Mouse (Mus musculus) urinary bladder, postnatal 10 days (tissue): ENCODE measurements around the gene E4f1.

Experiments
- DNase-seq: peaks from one replicate; pipeline ENCODE4 v3.0.0; 2022; ENCODE audit warnings: low spot score

E4f1 gene

DNA sequence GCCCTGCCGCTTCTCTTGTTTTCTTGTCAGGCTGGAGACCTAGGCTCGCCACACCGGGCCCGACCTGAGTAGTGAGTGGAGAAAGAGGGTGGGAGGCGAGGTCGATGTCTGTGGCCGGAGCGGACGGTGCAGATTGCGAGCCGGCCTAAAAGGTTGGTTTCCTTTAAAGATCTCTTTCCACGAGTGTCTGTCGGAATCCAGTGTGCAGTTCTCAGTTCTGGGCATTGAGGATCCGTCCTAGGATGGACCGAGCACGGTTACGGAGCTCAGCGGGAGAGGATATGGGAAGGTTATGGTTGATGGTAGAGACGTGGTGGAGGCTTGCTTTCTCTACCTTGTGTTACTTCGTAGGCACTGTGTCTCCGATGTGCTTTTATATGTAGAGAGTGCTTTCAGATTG, 55.1 kb downstream of the E4f1 start:
- DNase-seq: no peak

DNA sequence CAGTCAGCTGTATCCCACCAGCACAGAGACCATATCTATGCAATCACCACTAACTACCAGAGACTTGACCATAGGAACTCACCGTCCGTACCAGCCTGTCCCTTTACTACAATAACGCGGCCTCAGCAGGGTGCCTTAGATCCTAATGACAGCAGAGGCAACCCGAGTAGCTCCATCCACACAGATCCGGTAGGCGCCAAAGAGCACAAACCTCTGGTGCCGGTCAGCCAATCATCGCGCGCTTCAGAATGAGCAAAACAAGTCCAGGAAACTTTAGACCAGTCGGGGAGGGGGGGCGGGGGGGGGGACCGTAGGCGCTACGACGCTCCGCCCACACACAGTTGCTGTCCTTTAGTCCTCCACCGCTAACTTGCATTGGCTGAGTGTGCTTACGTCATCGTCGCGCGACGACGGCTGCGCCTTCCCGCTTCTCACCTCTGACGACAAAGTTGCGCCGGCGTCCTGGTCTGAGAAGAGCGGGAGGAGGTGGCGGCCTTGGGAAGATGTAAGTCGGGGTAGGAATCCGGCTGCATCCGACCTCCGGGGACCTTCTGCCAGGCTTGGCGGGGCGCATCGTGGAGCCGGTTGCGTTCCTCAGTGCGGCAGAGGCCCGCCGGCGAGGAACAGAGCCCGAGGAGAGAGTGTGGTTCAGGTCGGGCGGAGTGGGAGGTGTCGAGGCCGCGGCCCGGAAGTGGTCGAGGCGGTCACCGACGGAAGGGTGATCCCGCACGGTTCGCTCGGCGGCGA, 55.7 kb downstream of the E4f1 start, which contains the start of gene Rnps1:
Gene Rnps1, plus strand, starts transcription at position 336 of the 747 bp plus-strand sequence.
- peak; percentile 80 for DNase-seq

DNA sequence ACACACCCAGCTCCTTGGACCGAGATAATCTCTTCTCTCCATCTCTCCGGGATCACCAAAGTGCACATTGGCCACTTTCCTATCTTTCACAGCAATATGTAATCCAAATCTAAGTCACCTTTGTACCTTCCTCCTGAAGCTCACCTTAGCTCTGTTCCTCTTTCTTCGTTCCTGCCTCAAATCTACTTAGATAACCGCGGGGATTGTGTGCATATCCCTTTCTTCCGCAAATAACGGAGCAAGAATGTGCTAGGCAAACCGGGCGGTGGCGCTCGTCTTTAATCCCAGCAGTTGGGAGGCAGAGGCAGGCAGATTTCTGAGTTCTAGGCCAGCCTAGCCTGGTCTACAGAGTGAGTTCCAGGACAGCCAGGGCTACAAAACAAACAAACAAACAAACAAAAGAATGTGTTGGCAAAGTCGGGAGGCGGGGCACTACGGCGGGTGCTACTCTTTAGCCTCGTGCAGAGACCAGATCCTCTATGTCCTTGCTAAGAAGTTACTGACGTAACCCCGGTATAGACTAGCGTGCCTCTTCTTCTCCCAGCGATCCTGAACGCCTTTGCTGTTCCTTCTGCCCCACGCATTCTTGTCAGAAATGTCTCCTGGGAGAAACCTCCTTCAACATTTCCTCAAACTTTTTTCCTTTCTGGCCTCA, 56.4 kb downstream of the E4f1 start:
- no peak for DNase-seq

DNA sequence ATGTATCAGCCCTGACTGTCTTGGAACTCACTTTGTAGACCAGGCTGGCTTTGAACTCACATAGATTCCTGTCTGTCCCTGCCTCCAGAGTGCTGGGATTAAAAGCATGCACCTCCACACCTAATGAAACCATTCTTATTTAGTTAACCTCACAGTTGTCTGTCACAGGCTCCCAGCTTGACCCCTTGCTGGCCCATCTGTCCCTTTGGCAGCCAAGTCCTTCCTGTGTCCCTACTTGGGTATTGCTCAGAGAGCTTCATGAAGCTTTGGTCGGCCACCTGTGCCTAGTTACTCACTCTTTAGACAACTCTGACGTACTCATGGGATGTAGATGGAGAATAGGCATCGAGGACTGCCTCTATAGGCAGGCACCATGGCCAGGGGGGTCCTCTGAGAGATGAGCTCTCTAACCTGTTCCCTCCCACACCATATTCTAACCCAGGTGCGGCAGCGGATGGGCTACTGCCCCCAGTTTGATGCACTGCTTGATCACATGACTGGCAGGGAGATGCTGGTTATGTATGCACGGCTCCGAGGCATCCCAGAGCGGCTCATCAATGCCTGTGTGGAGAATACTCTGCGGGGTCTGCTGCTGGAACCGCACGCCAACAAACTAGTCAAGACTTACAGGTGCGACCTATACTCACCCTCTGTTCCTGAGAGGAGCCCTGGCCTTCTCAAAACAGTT, 62.9 kb downstream of the E4f1 start:
- DNase-seq: no peak

DNA sequence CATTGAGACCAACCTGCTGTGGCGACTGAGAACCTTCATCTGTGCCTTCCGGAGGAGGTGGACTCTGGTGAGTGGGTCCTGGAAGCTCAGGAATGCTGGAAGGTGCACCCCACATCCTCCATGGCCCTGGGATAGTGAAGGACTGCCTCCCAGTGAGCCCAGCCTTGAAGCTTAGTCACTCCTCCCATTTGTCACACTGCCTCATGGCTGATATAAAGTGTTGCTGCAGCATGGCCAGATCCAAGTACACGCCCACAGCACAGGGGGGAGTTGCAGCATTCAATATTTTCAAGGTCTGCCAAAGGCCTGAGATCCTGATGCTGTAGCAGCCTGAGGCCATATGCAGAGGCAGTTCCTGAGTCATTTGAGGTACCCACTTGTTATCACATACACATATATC, 67.7 kb downstream of the E4f1 start:
- no peak for DNase-seq

DNA sequence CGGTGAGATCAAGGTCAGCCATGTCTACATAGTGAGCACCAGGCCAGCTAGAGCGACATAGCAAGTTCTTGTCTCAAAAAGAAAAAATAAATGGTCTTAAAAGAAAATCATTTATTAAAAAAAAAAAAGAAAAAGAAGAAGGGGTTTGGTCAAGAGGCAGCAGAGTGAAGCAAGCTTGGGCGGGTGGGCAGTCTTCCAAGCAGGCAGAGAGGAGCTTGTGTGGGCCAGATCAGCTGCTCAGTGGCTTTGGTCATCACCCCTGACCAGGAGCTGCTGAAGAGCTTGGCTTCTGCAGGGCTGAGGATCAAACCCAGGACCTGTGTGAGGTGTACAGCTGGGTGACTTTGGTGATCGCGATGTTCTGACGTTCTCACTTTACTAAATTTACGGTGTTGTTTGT, 75.7 kb downstream of the E4f1 start:
- DNase-seq: no peak
